Mouse (Mus musculus) embryonic facial prominence, embryonic 11.5 days (tissue): Measurements from ENCODE around the gene Gucy1b1. TPM values are rescaled to one million over a fixed set of nuclear protein-coding genes. Genes with fewer than 3 reads are reported as not detected.
A peak's percentile ranks its signal among the peaks of the same experiment; 100 is the strongest.

ENCODE experiments used
- ATAC-seq: fragments of 200-750 bp; cut with Nextera tagmentation; replicated peaks from 2 replicates; pipeline ENCODE4 v1.8.0; 2017; ENCODE audit warnings: low read depth; ENCODE audit not compliant: insufficient number of reproducible peaks, low FRiP score, low TSS enrichment
- DNase-seq: peaks from one replicate; pipeline ENCODE4 v3.0.0-alpha.2; 2015; ENCODE audit warnings: low spot score
- H3K27ac ChIP-seq: fragments of 300-500 bp; sonication (generic); replicated peaks from 2 replicates; pipeline ENCODE4 v1.5.1; 2014; ENCODE audit warnings: mild to moderate bottlenecking, low read depth, low read length, control low read depth
- H3K27me3 ChIP-seq: fragments of 300-500 bp; sonication (generic); 2 replicates; pipeline ENCODE4 v1.6.1; 2014; ENCODE audit warnings: mild to moderate bottlenecking, low read length, moderate library complexity, mixed read lengths; ENCODE audit not compliant: control insufficient read depth, insufficient read depth
- H3K36me3 ChIP-seq: fragments of 300-500 bp; sonication (generic); replicated peaks from 2 replicates; pipeline ENCODE4 v1.6.1; 2014; ENCODE audit warnings: low read depth, mild to moderate bottlenecking, low read length, moderate library complexity, mixed read lengths; ENCODE audit not compliant: control insufficient read depth, insufficient read depth
- H3K4me1 ChIP-seq: fragments of 300-500 bp; sonication (generic); 2 replicates; pipeline ENCODE4 v1.6.1; 2014; ENCODE audit warnings: low read length, mixed read lengths; ENCODE audit not compliant: control insufficient read depth, insufficient read depth
- H3K4me2 ChIP-seq: fragments of 300-500 bp; sonication (generic); 2 replicates; pipeline ENCODE4 v1.6.1; 2014; ENCODE audit warnings: low read depth, mild to moderate bottlenecking, control low read depth, low read length, moderate library complexity
- H3K4me3 ChIP-seq: fragments of 300-500 bp; sonication (generic); 2 replicates; pipeline ENCODE4 v1.5.1; 2014; ENCODE audit warnings: low read depth, low read length, control low read depth
- H3K9ac ChIP-seq: fragments of 300-500 bp; sonication (generic); replicated peaks from 2 replicates; pipeline ENCODE4 v1.6.1; 2014; ENCODE audit warnings: mild to moderate bottlenecking, control low read depth, low read length
- H3K9me3 ChIP-seq: fragments of 300-500 bp; sonication (generic); replicated peaks from 2 replicates; pipeline ENCODE4 v1.6.1; 2016; ENCODE audit warnings: mild to moderate bottlenecking, low read length, inconsistent platforms, mixed read lengths; ENCODE audit not compliant: control insufficient read depth
- WGBS: fragments of 180-500 bp; shearing (Covaris S2); extraction: QIAGEN DNeasy Blood & Tissue Kit; methylation state at CpG from one replicate; pipeline ENCODE4 v1.1.7; 2014; 5-methylcytosine and 5-hydroxymethylcytosine counted together
- polyA plus RNA-seq: library from polyadenylated mRNA; unstranded; fragments of >200 nt; fragmentation: Nextera tagmentation; extraction: Ambion mirVana; gene quantifications from 2 replicates; pipeline ENCODE4 v1.2.1, GENCODE M21; 2014

The Gucy1b1 gene
- polyA plus RNA-seq, 1 experiment from 2014 or later, result 8.1 TPM

GRCm38 (mm10) chr3:82027286-82027685, 47.2 kb downstream of the Gucy1b1 start:
- no peak for ATAC-seq
- Histone ChIP-seq H3K4me1 (no peaks in the 10 kb centered on the region), H3K27ac (no peak overlapping the region), H3K4me2 (no peak overlapping the region), H3K36me3 (no peaks in the 10 kb centered on the region), H3K27me3 (no peaks in the 10 kb centered on the region), H3K9ac (no peak overlapping the region), H3K4me3 (no peak overlapping the region), H3K9me3 (no peaks in the 10 kb centered on the region)
- no peak for DNase-seq
- WGBS, result 61% methylated on average over 1 of the region's 1 CpGs

DNA sequence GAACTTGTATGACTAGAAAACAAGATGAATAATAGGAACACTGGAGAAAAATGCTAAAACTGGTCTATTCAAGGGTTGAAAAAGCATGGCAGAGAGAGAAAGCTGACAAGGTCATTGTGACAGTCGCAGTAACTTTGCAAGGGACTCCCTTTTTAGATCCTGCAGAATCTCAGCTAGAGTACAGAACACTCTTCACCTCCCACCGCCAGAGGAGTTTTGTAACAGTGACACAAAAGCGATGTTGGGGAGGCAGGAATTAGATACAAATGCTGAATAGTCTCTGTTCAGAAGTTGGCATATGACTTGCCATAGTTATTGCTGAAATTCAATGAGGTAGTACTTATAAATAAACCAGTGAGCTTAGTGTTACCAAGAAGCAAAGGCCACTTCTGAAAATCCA, 51.4 kb downstream of the Gucy1b1 start:
- Histone ChIP-seq H3K9ac (no peak overlapping the region), H3K27me3 (no peaks in the 10 kb centered on the region), H3K27ac (no peak overlapping the region), H3K4me3 (no peak overlapping the region), H3K9me3 (no peaks in the 10 kb centered on the region), H3K4me1 (no peaks in the 10 kb centered on the region), H3K4me2 (no peak overlapping the region), H3K36me3 (no peaks in the 10 kb centered on the region)
- DNase-seq (no peak), ATAC-seq (no peak)
- WGBS, result 82% methylated on average over 3 of the region's 3 CpGs

GRCm38 (mm10) chr3:82022421-82022920, 52.0 kb downstream of the Gucy1b1 start:
- no peak for ATAC-seq
- Histone ChIP-seq H3K9ac (no peak overlapping the region), H3K4me1 (no peaks in the 10 kb centered on the region), H3K4me3 (no peak overlapping the region), H3K36me3 (no peaks in the 10 kb centered on the region), H3K27me3 (no peaks in the 10 kb centered on the region), H3K9me3 (no peaks in the 10 kb centered on the region), H3K27ac (no peak overlapping the region), H3K4me2 (no peak overlapping the region)
- 89% methylated on average over 8 of the region's 8 CpGs for WGBS
- no peak for DNase-seq

GRCm38 (mm10) chr3:82014148-82014703, 60.3 kb downstream of the Gucy1b1 start:
- H3K9me3 ChIP-seq, result no peaks in the 10 kb centered on the region
- WGBS, result 74% methylated on average over 7 of the region's 7 CpGs
- H3K27me3 ChIP-seq, result no peaks in the 10 kb centered on the region
- H3K9ac ChIP-seq, result no peak overlapping the region
- H3K36me3 ChIP-seq, result no peaks in the 10 kb centered on the region
- no peak overlapping the region for H3K4me2 ChIP-seq
- no peak overlapping the region for H3K4me3 ChIP-seq
- ATAC-seq (no peak), DNase-seq (no peak)
- H3K4me1 ChIP-seq, result no peaks in the 10 kb centered on the region
- H3K27ac ChIP-seq, result no peak overlapping the region

- WGBS, result 100% methylated on average over 1 of the region's 1 CpGs
Measured at GRCm38 (mm10) chr3:82007002-82007401, 67.5 kb downstream of the Gucy1b1 start.

GRCm38 (mm10) chr3:81995988-81996387, 78.5 kb downstream of the Gucy1b1 start:
- no peak overlapping the region for H3K4me2 ChIP-seq
- H3K4me1 ChIP-seq, result no peaks in the 10 kb centered on the region
- DNase-seq (peak; percentile 69), ATAC-seq (no peak)
- 0% methylated on average over 1 of the region's 1 CpGs for WGBS
- no peaks in the 10 kb centered on the region for H3K36me3 ChIP-seq
- no peak overlapping the region for H3K4me3 ChIP-seq
- no peaks in the 10 kb centered on the region for H3K27me3 ChIP-seq
- H3K9ac ChIP-seq, result no peak overlapping the region
- no peaks in the 10 kb centered on the region for H3K9me3 ChIP-seq
- H3K27ac ChIP-seq, result no peak overlapping the region

More at GRCm38 (mm10) chr3:82007002-82007401, 67.5 kb downstream of the Gucy1b1 start:
- no peaks in the 10 kb centered on the region for H3K27me3 ChIP-seq
- H3K36me3 ChIP-seq, result no peaks in the 10 kb centered on the region
- no peak overlapping the region for H3K4me3 ChIP-seq
- DNase-seq (no peak), ATAC-seq (no peak)
- no peak overlapping the region for H3K27ac ChIP-seq
- no peaks in the 10 kb centered on the region for H3K9me3 ChIP-seq
- H3K9ac ChIP-seq, result no peak overlapping the region
- H3K4me2 ChIP-seq, result no peak overlapping the region
- no peaks in the 10 kb centered on the region for H3K4me1 ChIP-seq

DNA sequence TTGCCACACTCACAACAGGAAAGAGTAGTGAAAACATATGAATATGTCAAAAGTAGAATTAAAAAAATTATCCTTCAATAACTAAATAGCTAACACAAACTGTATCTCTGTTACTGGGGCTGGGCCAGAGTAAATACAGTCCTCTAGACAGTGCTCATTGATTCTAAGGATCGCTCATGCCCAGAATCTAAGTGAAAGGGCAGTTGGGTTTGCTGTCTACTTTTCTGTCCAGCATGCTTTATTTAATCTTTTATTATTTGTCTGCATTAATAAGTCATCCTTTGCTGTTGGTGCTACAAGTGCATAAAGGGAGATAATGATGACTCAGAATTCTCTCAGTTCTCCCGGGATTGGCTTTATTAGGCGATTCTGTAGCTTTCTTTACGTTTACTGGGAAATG, 79.1 kb downstream of the Gucy1b1 start:
- ATAC-seq, result no peak
- H3K27me3 ChIP-seq, result no peaks in the 10 kb centered on the region
- no peaks in the 10 kb centered on the region for H3K9me3 ChIP-seq
- no peak overlapping the region for H3K4me2 ChIP-seq
- H3K9ac ChIP-seq, result no peak overlapping the region
- 49% methylated on average over 4 of the region's 4 CpGs for WGBS
- H3K36me3 ChIP-seq, result no peaks in the 10 kb centered on the region
- H3K27ac ChIP-seq, result no peak overlapping the region
- DNase-seq, result no peak
- no peak overlapping the region for H3K4me3 ChIP-seq
- no peaks in the 10 kb centered on the region for H3K4me1 ChIP-seq

- ATAC-seq, result no peak
Measured at GRCm38 (mm10) chr3:81990531-81990930, 84.0 kb downstream of the Gucy1b1 start.

More at GRCm38 (mm10) chr3:81990531-81990930, 84.0 kb downstream of the Gucy1b1 start:
- H3K36me3 ChIP-seq, result no peaks in the 10 kb centered on the region
- no peaks in the 10 kb centered on the region for H3K4me1 ChIP-seq
- WGBS, result 75% methylated on average over 3 of the region's 3 CpGs
- H3K9ac ChIP-seq, result no peak overlapping the region
- no peaks in the 10 kb centered on the region for H3K27me3 ChIP-seq
- no peak overlapping the region for H3K4me2 ChIP-seq
- DNase-seq, result no peak
- no peak overlapping the region for H3K4me3 ChIP-seq
- no peak overlapping the region for H3K27ac ChIP-seq
- H3K9me3 ChIP-seq, result no peaks in the 10 kb centered on the region
